Mouse (Mus musculus): ENCODE data around the gene Myo1d.

Gene Myo1d

DNA sequence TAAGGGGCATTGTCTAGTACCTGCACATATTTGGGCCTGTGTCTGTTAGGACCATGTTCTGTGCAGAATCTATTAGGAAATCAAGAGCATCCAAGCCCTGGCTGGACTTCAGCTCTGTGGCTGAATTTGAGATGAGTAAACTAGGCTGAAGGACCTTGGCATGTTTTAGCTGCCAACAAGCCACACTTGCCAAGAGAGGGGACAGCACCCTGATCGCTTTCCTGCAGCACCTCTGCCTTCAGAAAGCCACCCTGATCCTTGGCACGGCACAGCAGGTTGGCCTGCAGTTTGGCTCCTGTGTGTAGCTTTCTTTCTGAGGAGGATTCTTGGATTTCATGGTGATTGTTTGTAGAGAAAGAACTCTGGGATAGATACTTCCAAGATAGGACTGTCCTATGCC, 1.7 kb upstream of the Myo1d start:
- DNase-seq (ENCODE audit: low read depth, low spot score): no peak

GRCm38 (mm10) chr11:80778916-80779526, 804 bp downstream of the Myo1d start:
- no peak for DNase-seq (ENCODE audit: low read depth, low spot score)

DNA sequence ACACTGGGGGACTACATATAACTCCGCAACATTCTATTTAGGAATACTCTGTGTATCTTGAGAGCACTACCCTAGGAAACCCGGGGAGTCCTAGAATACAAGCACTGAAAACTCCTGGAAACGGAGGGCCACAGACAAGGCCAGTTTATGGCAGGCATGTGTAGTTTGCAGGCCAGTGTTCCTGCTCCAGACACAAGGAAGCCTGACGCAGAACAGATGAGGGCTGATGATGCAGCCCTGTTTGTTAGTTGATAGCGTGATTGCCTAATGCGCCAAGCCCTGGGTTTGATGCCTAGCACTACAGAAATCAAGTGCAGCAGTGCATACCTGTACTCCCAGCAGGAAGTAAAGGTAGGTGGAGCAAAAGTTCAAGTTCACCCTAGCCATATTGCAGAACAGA, 1.7 kb downstream of the Myo1d start:
- DNase-seq (ENCODE audit: low read depth, low spot score): no peak

- DNase-seq (ENCODE audit: low read depth, low spot score): no peak
Measured at GRCm38 (mm10) chr11:80777708-80778107, 2.1 kb downstream of the Myo1d start.

GRCm38 (mm10) chr11:80775535-80775934, 4.3 kb downstream of the Myo1d start:
- DNase-seq (ENCODE audit: low read depth, low spot score): no peak

GRCm38 (mm10) chr11:80772595-80773210, 7.1 kb downstream of the Myo1d start:
- no peak for DNase-seq (ENCODE audit: low read depth, low spot score)

DNA sequence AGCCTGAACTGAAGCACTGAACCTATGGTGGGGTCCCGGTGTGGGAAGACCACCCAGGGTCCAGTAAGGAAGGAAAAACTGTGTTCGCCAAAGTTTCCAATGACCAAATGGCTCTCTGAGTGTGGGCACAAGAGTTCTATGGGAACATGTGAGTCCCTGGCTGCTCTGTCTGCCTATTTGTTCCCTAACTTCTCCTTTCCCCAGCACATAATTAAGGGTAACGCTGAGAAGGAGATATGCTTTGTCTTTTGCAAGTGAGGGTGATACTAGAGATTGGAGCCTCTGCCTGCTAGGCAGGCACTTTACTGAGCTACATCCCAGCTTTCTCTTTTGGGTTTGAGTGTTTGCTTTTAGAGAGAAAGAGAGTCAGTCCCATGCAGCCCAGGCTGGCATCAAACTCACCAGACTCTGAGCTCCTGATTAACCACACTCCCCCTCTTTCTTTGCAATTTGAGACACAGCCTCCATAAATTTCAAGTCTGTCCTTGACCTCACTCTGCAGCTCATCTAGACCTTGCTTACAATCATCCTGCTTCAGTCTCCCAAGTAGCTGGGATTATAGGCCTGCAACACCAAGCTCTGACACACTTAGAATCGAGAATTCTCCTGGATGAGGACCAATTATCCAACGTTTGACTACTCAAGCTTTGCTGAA, 8.1 kb downstream of the Myo1d start:
- no peak for DNase-seq (ENCODE audit: low read depth, low spot score)

DNA sequence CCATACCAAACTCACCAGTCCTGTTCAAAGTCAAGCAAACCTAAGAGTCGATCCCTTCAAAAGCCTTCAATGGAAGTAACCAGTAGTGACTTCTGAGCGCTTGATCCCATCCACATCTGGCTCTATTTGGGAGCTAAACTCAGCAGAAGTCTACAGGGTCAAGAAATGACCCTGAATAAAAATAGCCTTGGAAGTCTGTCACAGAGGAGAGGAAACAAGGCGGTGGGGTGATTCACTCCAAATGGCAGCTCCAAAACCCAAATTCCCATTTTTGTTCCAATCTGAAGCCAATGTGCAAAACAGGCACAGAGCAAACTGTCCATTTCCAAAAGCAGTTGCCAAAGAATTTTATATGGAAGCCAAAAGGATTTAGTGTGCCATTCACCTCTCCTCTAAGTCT, 8.6 kb downstream of the Myo1d start:
- DNase-seq (ENCODE audit: low read depth, low spot score): no peak

DNA sequence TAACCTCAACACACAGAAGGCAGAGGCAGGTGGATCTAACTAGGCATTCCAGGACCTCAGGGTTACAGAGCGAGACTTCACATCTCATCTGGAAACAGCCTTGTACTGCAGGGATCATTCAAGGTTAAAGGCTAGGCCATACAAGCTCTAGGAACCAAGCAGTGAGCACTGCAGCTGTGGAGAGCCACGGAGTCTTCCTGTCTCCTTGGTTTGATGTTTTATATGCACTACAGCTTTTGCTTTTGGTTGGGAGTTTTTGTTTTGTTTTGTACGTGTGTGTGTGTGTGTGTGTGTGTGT, 12.6 kb downstream of the Myo1d start:
- DNase-seq (ENCODE audit: low read depth, low spot score): no peak

- no peak for DNase-seq (ENCODE audit: low read depth, low spot score)
Measured at GRCm38 (mm10) chr11:80766472-80767319, 13.1 kb downstream of the Myo1d start.

DNA sequence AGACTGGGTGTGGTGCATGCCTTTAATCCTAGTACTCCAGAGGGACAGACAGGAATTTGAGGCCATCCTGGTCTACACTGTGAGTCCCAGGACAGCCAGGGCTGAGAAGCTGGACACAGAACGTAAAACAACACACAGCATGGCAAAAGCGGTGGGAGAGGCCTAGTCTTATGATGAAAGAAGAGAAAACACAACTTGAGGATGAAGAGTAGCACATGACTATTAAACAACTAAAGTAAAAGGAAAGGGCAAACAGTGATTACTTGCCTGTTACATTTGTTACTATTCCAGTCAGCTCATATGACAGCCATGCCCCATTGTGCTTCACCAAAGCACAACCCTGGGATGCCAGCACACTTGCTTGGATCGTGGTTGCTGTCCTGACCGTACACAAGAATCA, 13.8 kb downstream of the Myo1d start:
- DNase-seq (ENCODE audit: low read depth, low spot score): no peak

DNA sequence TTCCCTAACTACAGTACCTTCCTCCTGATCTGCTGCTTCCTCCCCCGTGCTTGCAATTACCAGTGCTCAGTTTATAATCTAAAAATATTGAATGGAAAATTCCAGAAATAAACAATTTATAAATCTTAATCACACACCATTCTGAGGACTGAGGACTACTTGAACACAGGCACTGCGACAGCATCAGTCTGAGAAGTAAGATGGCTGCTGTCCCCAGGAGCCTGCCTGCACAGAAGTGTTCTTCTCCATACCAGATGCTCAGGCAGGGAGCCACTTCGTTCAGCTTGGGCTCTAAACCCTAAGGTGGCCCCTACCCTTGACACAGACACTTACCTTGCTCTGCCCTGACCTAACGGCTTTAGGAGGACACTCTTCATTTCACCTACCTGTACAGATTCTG, 17.8 kb downstream of the Myo1d start:
- no peak for DNase-seq (ENCODE audit: low read depth, low spot score)

DNA sequence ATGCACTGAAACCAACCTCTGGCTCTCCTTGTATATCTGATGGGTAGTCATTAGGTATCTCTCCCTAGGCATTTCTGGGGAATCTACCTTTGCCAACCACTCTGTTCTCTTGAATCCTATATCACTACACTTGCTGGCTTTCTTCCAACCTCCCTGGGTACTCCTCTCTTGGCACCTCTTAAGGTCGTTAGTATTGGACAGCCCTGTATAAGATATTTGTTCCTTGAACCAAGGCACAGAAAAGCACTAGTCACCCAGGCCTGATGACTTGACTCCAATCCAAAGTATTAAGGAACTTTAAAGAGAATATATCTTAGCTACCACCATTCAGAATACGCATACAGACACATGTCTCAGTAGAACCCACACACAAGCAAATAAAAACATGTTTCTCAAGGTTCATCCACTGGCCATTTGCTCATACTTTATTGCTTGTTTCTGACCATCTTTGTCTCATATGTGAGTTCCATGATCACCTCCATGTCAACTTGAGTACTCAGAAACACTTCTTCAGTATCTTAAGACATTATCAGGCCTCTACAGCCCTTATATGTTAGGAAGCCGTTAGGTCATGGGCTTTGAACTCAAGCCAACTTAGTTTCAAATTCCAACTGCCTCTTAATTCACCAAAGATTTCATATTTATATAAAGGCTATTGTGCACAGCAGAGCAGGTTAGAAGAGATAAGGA, 18.4 kb downstream of the Myo1d start:
- no peak for DNase-seq (ENCODE audit: low read depth, low spot score)

DNA sequence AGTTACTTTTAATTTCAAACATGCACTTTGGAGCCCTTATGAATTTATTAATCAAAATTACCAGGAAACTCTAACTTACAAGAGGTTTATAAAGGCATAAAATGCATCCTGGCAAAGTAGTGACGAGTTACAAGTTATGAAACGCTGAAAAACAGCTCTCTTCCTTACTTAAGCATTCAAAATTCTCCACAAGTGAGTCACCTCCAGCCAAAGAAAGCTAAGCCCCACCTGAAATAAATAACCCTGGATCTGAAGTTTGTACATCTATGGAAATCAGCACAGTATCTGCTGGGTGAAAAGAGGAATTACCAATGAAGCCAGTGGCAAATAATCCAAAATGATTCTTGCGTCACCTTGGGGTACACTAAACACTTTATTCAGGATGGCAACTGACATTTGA, 20.8 kb downstream of the Myo1d start:
- no peak for DNase-seq (ENCODE audit: low read depth, low spot score)

- DNase-seq (ENCODE audit: low read depth, low spot score): no peak
Measured at GRCm38 (mm10) chr11:80754201-80754600, 25.6 kb downstream of the Myo1d start.

GRCm38 (mm10) chr11:80751168-80751567, 28.7 kb downstream of the Myo1d start:
- no peak for DNase-seq (ENCODE audit: low read depth, low spot score)

- DNase-seq (ENCODE audit: low read depth, low spot score): no peak
Measured at GRCm38 (mm10) chr11:80749187-80749586, 30.6 kb downstream of the Myo1d start.

DNA sequence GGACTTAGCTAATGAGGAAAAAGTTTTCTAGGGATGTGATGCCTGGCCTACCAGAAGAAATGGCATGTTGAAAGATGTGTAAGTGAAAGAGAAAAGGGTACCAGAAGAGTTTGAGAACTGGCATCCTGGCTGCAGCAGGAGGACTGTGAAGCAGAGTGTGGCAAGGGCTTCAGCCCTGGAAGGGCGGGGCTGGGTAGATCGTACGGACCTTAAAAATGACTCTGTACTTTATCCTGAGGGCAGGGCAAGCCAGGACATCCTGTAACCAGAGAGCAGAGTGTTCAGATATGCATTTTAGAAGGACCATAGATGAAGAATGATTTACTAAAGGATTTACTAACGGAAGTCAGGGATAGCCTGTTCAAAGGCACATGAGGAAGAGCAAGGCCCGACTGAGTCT, 34.4 kb downstream of the Myo1d start:
- DNase-seq (ENCODE audit: low read depth, low spot score): no peak

- DNase-seq (ENCODE audit: low read depth, low spot score): no peak
Measured at GRCm38 (mm10) chr11:80743823-80744410, 35.9 kb downstream of the Myo1d start.

GRCm38 (mm10) chr11:80742462-80742861, 37.4 kb downstream of the Myo1d start:
- no peak for DNase-seq (ENCODE audit: low read depth, low spot score)

DNA sequence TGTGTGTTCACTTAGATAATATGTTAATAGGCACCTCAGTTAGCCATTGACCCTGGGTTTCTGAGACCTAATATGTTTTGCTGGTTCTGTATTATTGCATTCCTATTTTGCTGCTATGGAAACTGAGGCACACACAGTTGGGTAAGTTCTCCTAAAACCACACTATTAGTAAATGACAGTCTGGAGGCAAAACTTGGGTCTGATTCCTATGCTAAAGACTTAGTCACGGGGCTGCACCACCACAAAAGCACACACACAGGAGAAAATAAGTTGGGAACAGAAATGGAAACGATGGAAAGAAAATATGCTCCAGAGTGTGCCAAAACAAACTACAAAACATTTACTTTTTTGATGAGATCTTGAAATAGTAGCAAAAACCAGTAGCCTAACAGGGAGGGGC, 45.1 kb downstream of the Myo1d start:
- no peak for DNase-seq (ENCODE audit: low read depth, low spot score)

- DNase-seq (ENCODE audit: low read depth, low spot score): no peak
Measured at GRCm38 (mm10) chr11:80724701-80725100, 55.1 kb downstream of the Myo1d start.

All from retina, adult 2 months (tissue).